Mouse (Mus musculus) cerebellum, adult 2 months (tissue): ENCODE results near the gene Hist1h2bf. TPM values are rescaled to one million over a fixed set of nuclear protein-coding genes. Genes with fewer than 3 reads are reported as not detected.
"Not testable (repeated sequence)": the region's sequence is repeated elsewhere in the genome, so short reads cannot be mapped to it uniquely, and the experiment has no call there.

Source experiments
- DNase-seq, 2 experiments: peaks; one replicate each; pipeline ENCODE4 v3.0.0; 2021
- H3K27ac ChIP-seq: fragments of 200-500 bp; 2 replicates; pipeline ENCODE4 v1.5.1; 2012; ENCODE audit warnings: low read length, control low read depth, inconsistent platforms; ENCODE audit not compliant: insufficient read depth
- H3K27me3 ChIP-seq: fragments of 200-500 bp; 2 replicates; pipeline ENCODE4 v1.6.1; 2012; ENCODE audit warnings: inconsistent platforms, mild to moderate bottlenecking, low read length, moderate library complexity; ENCODE audit not compliant: control insufficient read depth, insufficient read depth
- H3K4me1 ChIP-seq: fragments of 200-500 bp; 2 replicates; pipeline ENCODE4 v1.6.1; 2011; ENCODE audit warnings: low read length; ENCODE audit not compliant: control insufficient read depth, insufficient read depth
- H3K4me3 ChIP-seq: fragments of 200-500 bp; replicated peaks from 2 replicates; pipeline ENCODE3; 2011; ENCODE audit warnings: mild to moderate bottlenecking, low read depth, low read length, control low read depth; ENCODE audit not compliant: insufficient read depth
- CTCF ChIP-seq: fragments of 200-500 bp; IDR thresholded peaks from 2 replicates; pipeline ENCODE4 v1.5.1; 2011; ENCODE audit warnings: low read depth, mild to moderate bottlenecking, control low read depth, low read length, moderate library complexity, borderline replicate concordance; ENCODE audit not compliant: insufficient read depth
- POLR2A ChIP-seq: fragments of 200-500 bp; IDR thresholded peaks from 2 replicates; pipeline ENCODE4 v1.6.1; 2011; ENCODE audit warnings: low read length, control low read depth, borderline replicate concordance; ENCODE audit not compliant: insufficient read depth
- WGBS: fragments of 180-500 bp; shearing (Covaris S2); methylation state at CpG from one replicate; pipeline ENCODE4 v1.1.7; 2018; 5-methylcytosine and 5-hydroxymethylcytosine counted together
- polyA plus RNA-seq: library from polyadenylated mRNA; depleted of rRNA; stranded (reverse); fragments of >200 nt; gene quantifications from 2 replicates; pipeline ENCODE4 v1.2.3, GENCODE M21; 2012; rRNA removed

Hist1h2bf gene
- polyA plus RNA-seq = 0.65 and 0.98 TPM in 2 replicates

DNA sequence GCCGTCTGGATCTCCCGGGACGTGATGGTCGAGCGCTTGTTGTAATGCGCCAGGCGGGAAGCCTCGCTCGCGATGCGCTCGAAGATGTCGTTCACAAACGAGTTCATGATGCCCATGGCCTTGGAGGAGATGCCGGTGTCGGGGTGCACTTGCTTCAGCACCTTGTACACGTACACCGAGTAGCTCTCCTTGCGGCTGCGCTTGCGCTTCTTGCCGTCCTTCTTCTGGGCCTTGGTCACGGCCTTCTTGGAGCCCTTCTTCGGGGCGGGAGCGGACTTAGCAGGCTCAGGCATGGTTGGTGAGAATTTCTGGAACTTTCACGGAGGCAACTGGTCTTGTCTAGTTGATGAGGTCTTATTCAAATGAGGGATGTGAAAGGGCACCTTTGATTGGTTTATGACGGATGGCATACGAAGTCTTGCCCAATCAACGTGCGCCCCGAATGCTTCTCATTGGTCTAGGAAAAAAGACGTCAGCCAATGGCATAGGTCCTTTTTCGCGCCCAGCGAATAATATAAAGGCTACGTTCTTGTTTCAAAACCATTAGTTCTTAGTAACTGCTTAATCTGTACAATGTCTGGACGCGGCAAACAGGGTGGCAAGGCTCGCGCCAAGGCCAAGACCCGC is at the start of gene Hist1h2bf, which contains the start of gene Hist1h2ad:
Gene Hist1h2bf (minus strand): TSS at position 299 of the 627 bp plus-strand sequence.
Gene Hist1h2ad (plus strand): TSS at position 484 of the 627 bp plus-strand sequence.
- peak; percentile 75 to 84 for DNase-seq
- WGBS = under 1% methylated on average over 42 of the region's 42 CpGs
- not testable (repeated sequence) for H3K4me3 ChIP-seq, H3K27ac ChIP-seq, H3K27me3 ChIP-seq, H3K4me1 ChIP-seq

- Histone ChIP-seq H3K27me3 (no peaks in the 10 kb centered on the region), H3K27ac (peak overlapping the region; percentile 79; the same call in 1 of the 2 replicates), H3K4me1 (peaks cover 5% of the 10 kb centered on the region; the same call in 1 of the 2 replicates), H3K4me3 (peak overlapping the region; percentile 48)
- WGBS = 25% methylated on average over 7 of the region's 7 CpGs
- TF ChIP-seq CTCF = no peak
- TF ChIP-seq POLR2A = no peak
- no peak for DNase-seq
Measured at GRCm38 (mm10) chr13:23622861-23623450, 49.0 kb upstream of the Hist1h2bf start.

DNA sequence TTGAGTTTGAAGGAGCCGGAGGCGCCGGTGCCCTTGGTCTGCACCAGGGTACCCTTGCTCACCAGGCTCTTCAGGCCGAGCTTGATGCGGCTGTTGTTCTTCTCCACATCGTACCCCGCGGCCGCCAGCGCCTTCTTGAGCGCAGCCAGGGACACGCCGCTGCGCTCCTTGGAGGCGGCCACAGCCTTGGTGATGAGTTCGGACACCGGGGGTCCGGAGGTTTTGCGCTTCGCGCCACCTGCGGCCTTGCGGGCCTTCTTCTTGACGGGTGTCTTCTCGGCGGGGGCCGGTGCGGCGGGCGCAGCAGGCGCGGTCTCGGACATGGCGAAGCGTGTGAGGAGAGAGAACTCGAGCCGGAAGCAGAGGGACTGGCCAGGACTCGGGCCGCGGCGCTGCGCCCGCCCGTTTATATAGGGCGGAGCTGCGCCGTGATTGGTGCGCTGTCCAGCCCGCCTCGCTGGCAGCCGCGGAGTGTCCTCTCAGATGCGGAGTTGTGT is 48.2 kb upstream of the Hist1h2bf start, which contains the start of gene Hist1h1e:
Gene Hist1h1e (minus strand): TSS at position 384 of the 497 bp plus-strand sequence.
- under 1% methylated on average over 53 of the region's 53 CpGs for WGBS
- not testable (repeated sequence) for H3K4me1 ChIP-seq

GRCm38 (mm10) chr13:23621532-23622174 is 47.7 kb upstream of the Hist1h2bf start:
- DNase-seq = peak; percentile 55 to 77
- H3K4me3 ChIP-seq = peak overlapping the region; percentile 68
- H3K27me3 ChIP-seq = no peaks in the 10 kb centered on the region
- peak overlapping the region; percentile 90 for H3K27ac ChIP-seq
- H3K4me1 ChIP-seq = peaks cover 5% of the 10 kb centered on the region; the same call in 1 of the 2 replicates
- WGBS = 0% methylated on average over 18 of the region's 18 CpGs
- no peak for TF ChIP-seq CTCF
- peak; percentile 25; the same call in 1 of the 2 replicates for TF ChIP-seq POLR2A

More for the DNA sequence above, 48.2 kb upstream of the Hist1h2bf start, which contains the start of gene Hist1h1e:
- Histone ChIP-seq H3K27ac (peak within 1 kb of the TSS; percentile 90), H3K4me3 (peak within 1 kb of the TSS; percentile 75)
- H3K27me3 ChIP-seq = not testable (repeated sequence)
- TF ChIP-seq POLR2A = peak; percentile 92
- peak; percentile 90 to 91 for DNase-seq

GRCm38 (mm10) chr13:23620733-23621531 is 46.9 kb upstream of the Hist1h2bf start, which contains the start of gene Hist1h2be:
Hist1h2be (minus strand) TSS chr13:23621124.
- Histone ChIP-seq H3K27me3 (no peaks in the 10 kb centered on the region), H3K27ac (peak within 1 kb of the TSS; percentile 97), H3K4me1 (peaks cover 5% of the 10 kb centered on the region; the same call in 1 of the 2 replicates), H3K4me3 (peak within 1 kb of the TSS; percentile 88)
- DNase-seq = peak; percentile 81 to 92
- WGBS = under 1% methylated on average over 27 of the region's 27 CpGs
- no peak for TF ChIP-seq POLR2A
- no peak for TF ChIP-seq CTCF

DNA sequence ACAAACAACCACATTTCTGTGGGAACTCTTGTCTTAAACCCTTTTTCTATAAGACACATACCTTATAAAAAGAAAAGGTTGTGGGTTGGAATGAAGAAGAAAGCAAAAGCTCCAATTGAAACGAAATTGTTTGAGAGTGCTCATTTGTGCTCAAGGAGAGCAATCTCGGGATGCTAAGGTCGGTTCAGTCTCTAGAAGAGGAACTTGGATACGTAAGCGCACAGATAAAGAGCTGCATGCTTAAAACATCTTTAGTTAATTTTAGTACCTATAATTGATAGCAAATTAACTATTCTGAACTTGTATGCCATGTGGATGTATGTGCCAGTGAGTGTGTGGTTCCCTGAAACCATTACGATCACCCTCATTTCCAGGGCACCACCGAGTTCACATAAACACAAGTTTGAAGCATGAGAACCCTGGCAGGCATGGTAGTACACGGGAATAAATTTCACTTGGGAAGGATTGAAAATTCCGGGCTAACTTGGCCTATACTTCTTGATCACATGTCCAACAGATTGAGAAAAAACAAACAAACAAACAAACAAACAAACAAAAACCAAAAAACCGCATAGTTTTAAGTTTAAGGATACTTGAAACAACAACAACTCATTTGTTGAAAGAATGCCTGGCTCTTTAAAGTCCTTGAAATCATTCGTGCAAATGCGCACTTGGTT is 46.2 kb upstream of the Hist1h2bf start:
- TF ChIP-seq CTCF (no peak), POLR2A (no peak)
- no peaks in the 10 kb centered on the region for H3K27me3 ChIP-seq
- 33% methylated on average over 12 of the region's 12 CpGs for WGBS
- peak overlapping the region; percentile 88 for H3K4me3 ChIP-seq
- H3K4me1 ChIP-seq = peaks cover 5% of the 10 kb centered on the region; the same call in 1 of the 2 replicates
- H3K27ac ChIP-seq = peak overlapping the region; percentile 97
- peak in 1 of 2 experiments; percentile 13 for DNase-seq

- H3K27me3 ChIP-seq = no peaks in the 10 kb centered on the region
- 84% methylated on average over 3 of the region's 3 CpGs for WGBS
- no peak for DNase-seq
- TF ChIP-seq POLR2A (no peak), CTCF (no peak)
- no peak overlapping the region for H3K4me3 ChIP-seq
- H3K4me1 ChIP-seq = no peaks in the 10 kb centered on the region
- no peak overlapping the region for H3K27ac ChIP-seq
Measured at GRCm38 (mm10) chr13:23611638-23612037, 37.6 kb upstream of the Hist1h2bf start.
